Mouse (Mus musculus) limb, embryonic 15.5 days (tissue): ENCODE measurements at regions not wholly inside any gene's neighbourhood (a gene's known extent, or its start where the extent isn't known, plus 50 kb on each side); places are given as distances from the start of the nearest gene placed in this dataset.

ENCODE experiments used
- ATAC-seq: fragments of 200-750 bp; cut with Nextera tagmentation; 2 replicates; pipeline ENCODE4 v1.8.0; 2017; ENCODE audit warnings: low read depth, moderate TSS enrichment; ENCODE audit not compliant: insufficient number of reproducible peaks, low FRiP score, low TSS enrichment
- H3K27ac ChIP-seq: fragments of 300-500 bp; sonication (generic); 2 replicates; pipeline ENCODE4 v1.5.1; 2015; ENCODE audit warnings: moderate library complexity, mild to moderate bottlenecking, inconsistent platforms
- H3K27me3 ChIP-seq: fragments of 300-500 bp; sonication (generic); 2 replicates; pipeline ENCODE4 v1.6.1; 2015; ENCODE audit warnings: inconsistent platforms
- H3K36me3 ChIP-seq: fragments of 300-500 bp; sonication (generic); 2 replicates; pipeline ENCODE4 v1.6.1; 2015; ENCODE audit warnings: inconsistent platforms
- H3K4me1 ChIP-seq: fragments of 300-500 bp; sonication (generic); 2 replicates; pipeline ENCODE4 v1.6.1; 2015; ENCODE audit warnings: inconsistent platforms
- H3K4me2 ChIP-seq: fragments of 300-500 bp; sonication (generic); 2 replicates; pipeline ENCODE4 v1.6.1; 2015; ENCODE audit warnings: mild to moderate bottlenecking, inconsistent platforms
- H3K4me3 ChIP-seq: fragments of 300-500 bp; sonication (generic); 2 replicates; pipeline ENCODE4 v1.5.1; 2015; ENCODE audit warnings: mild to moderate bottlenecking, inconsistent platforms
- H3K9ac ChIP-seq: fragments of 300-500 bp; sonication (generic); 2 replicates; pipeline ENCODE4 v1.6.1; 2015; ENCODE audit warnings: inconsistent platforms
- H3K9me3 ChIP-seq: fragments of 300-500 bp; sonication (generic); 2 replicates; pipeline ENCODE4 v1.6.1; 2016; ENCODE audit warnings: inconsistent platforms
- WGBS: fragments of 180-500 bp; shearing (Covaris S2); methylation state at CpG from one replicate; pipeline ENCODE4 v1.1.7; 2015; 5-methylcytosine and 5-hydroxymethylcytosine counted together

- no peak for ATAC-seq
- no peaks in the 10 kb centered on the region for H3K4me1 ChIP-seq
Measured at GRCm38 (mm10) chr3:70311055-70311454, 303.6 kb downstream of the Otol1 start.

DNA sequence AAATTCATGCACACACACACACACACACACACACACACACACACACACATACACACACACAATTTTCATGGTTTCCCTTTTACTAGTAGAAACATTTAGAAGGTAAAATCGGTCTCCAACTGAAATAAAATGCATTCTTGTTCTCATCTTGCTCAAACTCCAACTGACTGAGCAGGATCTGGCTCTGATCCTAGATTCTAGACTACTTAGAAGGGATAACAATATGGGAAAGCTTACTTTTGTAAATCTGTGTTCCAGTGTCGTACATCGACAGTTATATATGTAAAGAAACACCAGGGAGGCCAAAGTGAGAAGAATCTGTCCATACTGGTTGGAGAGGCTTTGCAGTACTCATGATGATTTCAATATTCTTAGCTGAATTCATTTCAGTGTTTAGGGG lies 304.6 kb downstream of the Otol1 start:
- no peak for ATAC-seq
- H3K9ac ChIP-seq: no peak overlapping the region
- H3K4me3 ChIP-seq: no peak overlapping the region
- no peaks in the 10 kb centered on the region for H3K9me3 ChIP-seq
- no peak overlapping the region for H3K27ac ChIP-seq
- H3K4me2 ChIP-seq: no peak overlapping the region
- H3K27me3 ChIP-seq: no peaks in the 10 kb centered on the region
- 47% methylated on average over 3 of the region's 3 CpGs for WGBS
- no peaks in the 10 kb centered on the region for H3K36me3 ChIP-seq
- H3K4me1 ChIP-seq: no peaks in the 10 kb centered on the region

More at GRCm38 (mm10) chr3:70311055-70311454, 303.6 kb downstream of the Otol1 start:
- no peak overlapping the region for H3K27ac ChIP-seq
- no peak overlapping the region for H3K9ac ChIP-seq
- no peaks in the 10 kb centered on the region for H3K36me3 ChIP-seq
- no peaks in the 10 kb centered on the region for H3K27me3 ChIP-seq
- H3K9me3 ChIP-seq: no peaks in the 10 kb centered on the region
- H3K4me2 ChIP-seq: no peak overlapping the region
- no peak overlapping the region for H3K4me3 ChIP-seq

GRCm38 (mm10) chr3:70313119-70313868 lies 305.9 kb downstream of the Otol1 start:
- ATAC-seq: no peak

DNA sequence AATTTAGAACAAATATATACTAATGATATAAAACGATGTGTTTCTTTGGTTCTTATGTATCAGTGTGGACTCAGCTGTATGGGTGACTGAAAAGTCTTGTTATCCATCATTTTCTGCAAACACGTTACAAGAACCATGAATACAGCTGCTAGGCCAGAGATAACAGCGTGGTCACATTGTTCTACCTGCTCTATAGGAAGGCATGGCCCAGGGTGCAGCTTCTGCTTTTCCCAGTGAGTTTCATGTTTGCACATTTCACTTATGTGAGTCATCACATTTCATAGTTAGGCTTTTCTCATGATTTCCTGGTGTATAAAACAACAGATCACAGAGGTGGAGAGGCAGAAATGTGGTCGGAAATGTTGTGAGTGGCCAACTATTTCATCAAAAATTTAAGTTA lies 306.8 kb downstream of the Otol1 start:
- Histone ChIP-seq H3K9ac (no peak overlapping the region), H3K36me3 (no peaks in the 10 kb centered on the region), H3K9me3 (no peaks in the 10 kb centered on the region), H3K4me2 (no peak overlapping the region), H3K4me1 (no peaks in the 10 kb centered on the region), H3K4me3 (no peak overlapping the region), H3K27me3 (no peaks in the 10 kb centered on the region), H3K27ac (no peak overlapping the region)
- no peak for ATAC-seq
- WGBS: 87% methylated on average over 4 of the region's 4 CpGs

More at GRCm38 (mm10) chr3:70313119-70313868, 305.9 kb downstream of the Otol1 start:
- no peaks in the 10 kb centered on the region for H3K4me1 ChIP-seq
- no peaks in the 10 kb centered on the region for H3K9me3 ChIP-seq
- no peak overlapping the region for H3K27ac ChIP-seq
- WGBS: 36% methylated on average over 7 of the region's 7 CpGs
- H3K36me3 ChIP-seq: no peaks in the 10 kb centered on the region
- H3K4me2 ChIP-seq: no peak overlapping the region
- no peaks in the 10 kb centered on the region for H3K27me3 ChIP-seq
- no peak overlapping the region for H3K9ac ChIP-seq
- H3K4me3 ChIP-seq: no peak overlapping the region

DNA sequence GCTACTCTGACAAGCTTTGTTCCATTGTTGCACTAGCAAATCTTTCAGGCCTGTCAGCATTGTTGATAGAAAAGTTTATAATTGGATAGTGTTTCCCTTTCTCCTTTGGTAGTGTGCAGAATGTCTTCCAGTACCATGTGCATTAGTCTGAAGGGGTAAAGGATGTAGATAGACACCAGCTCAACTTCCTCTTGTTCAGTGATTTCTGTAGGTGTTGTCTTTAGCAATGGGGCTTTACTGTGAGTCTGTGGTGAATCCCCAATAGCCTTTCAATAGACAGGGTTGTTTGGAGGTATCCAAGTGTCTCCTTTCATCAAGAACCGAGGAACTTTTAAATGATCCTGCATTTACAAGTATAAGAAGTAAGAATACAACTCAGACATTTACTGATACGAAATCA lies 311.0 kb downstream of the Otol1 start:
- Histone ChIP-seq H3K4me1 (no peaks in the 10 kb centered on the region), H3K4me2 (no peak overlapping the region)
- 85% methylated on average over 2 of the region's 2 CpGs for WGBS

DNA sequence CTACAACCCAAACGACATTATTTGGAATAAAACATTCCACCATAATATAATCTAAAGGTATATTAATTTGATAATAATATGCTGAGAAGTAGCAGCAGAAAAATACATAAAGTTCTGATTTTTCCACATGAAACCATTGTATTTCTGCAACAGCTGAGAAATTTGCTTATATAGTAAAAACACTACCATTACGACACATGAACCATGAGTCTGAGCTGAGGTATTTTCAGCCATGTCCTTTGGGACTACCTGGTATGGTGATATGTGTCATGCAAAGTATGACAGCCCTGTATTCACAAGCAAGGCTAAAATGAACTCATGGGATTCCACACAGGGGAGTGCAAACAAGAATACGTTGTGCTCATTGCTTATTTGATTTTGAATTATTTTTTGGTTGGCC lies 311.7 kb downstream of the Otol1 start:
- Histone ChIP-seq H3K27me3 (no peaks in the 10 kb centered on the region), H3K4me3 (no peak overlapping the region), H3K4me1 (no peaks in the 10 kb centered on the region), H3K9ac (no peak overlapping the region), H3K36me3 (no peaks in the 10 kb centered on the region), H3K9me3 (no peaks in the 10 kb centered on the region), H3K27ac (no peak overlapping the region), H3K4me2 (no peak overlapping the region)
- no peak for ATAC-seq
- 84% methylated on average over 3 of the region's 3 CpGs for WGBS

More for the DNA sequence above, 311.0 kb downstream of the Otol1 start:
- Histone ChIP-seq H3K9ac (no peak overlapping the region), H3K9me3 (no peaks in the 10 kb centered on the region), H3K27me3 (no peaks in the 10 kb centered on the region), H3K27ac (no peak overlapping the region), H3K4me3 (no peak overlapping the region), H3K36me3 (no peaks in the 10 kb centered on the region)
- ATAC-seq: no peak

- no peaks in the 10 kb centered on the region for H3K27me3 ChIP-seq
- H3K27ac ChIP-seq: no peak overlapping the region
- no peak for ATAC-seq
- no peak overlapping the region for H3K4me3 ChIP-seq
- no peak overlapping the region for H3K4me2 ChIP-seq
- H3K36me3 ChIP-seq: no peaks in the 10 kb centered on the region
- no peaks in the 10 kb centered on the region for H3K4me1 ChIP-seq
- H3K9ac ChIP-seq: no peak overlapping the region
- no peaks in the 10 kb centered on the region for H3K9me3 ChIP-seq
Measured at GRCm38 (mm10) chr3:70321161-70321657, 313.8 kb downstream of the Otol1 start.

- H3K4me3 ChIP-seq: no peak overlapping the region
- no peak for ATAC-seq
- H3K9ac ChIP-seq: no peak overlapping the region
- H3K4me1 ChIP-seq: no peaks in the 10 kb centered on the region
- H3K36me3 ChIP-seq: no peaks in the 10 kb centered on the region
- H3K4me2 ChIP-seq: no peak overlapping the region
- no peaks in the 10 kb centered on the region for H3K27me3 ChIP-seq
- WGBS: 78% methylated on average over 2 of the region's 2 CpGs
- H3K9me3 ChIP-seq: no peaks in the 10 kb centered on the region
- no peak overlapping the region for H3K27ac ChIP-seq
Measured at GRCm38 (mm10) chr3:70324692-70325091, 317.3 kb downstream of the Otol1 start.
